Mouse (Mus musculus) MN1 (cell line): ENCODE measurements around the gene Rdx.

Source experiments
- DNase-seq: peaks from one replicate; pipeline ENCODE4 v3.0.0-alpha.2; 2016; ENCODE audit warnings: low spot score

Gene Rdx

DNA sequence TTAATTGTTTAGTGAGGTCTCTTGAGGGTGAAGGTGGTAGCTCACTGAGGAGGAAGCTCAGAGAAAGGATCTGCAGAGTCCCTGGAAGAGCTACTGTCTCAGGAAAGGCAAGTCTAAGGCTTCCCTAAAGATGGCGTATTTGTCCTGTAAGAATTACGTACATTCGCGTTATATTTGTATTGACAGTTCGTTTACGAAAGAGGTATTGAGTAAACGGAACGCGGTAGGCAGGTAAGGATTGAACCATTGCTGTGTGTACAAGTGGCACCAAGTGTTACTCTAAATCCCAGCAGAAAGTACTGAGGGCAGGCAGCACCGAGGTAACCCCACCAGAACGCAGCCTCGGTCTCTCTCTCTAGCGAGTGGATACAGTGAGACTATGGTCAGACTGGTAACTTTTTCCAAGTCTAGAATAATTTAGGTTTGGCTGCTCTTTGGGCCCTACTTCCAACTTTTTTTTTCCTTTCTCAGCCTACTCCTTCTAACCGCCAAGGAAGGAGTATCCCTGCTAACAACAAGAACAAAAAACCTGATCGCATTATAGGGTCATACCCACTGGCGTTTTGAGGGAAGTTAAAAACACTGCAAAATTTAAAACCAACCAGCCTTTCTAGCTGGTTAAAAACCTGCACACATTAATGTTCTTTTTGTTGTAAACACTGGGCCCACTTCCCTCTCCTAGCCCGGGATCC lies at the start of gene Rdx:
TSS of gene Rdx (plus strand) at position 45 of the 692 bp plus-strand sequence.
- DNase-seq, result peak; percentile 8

DNA sequence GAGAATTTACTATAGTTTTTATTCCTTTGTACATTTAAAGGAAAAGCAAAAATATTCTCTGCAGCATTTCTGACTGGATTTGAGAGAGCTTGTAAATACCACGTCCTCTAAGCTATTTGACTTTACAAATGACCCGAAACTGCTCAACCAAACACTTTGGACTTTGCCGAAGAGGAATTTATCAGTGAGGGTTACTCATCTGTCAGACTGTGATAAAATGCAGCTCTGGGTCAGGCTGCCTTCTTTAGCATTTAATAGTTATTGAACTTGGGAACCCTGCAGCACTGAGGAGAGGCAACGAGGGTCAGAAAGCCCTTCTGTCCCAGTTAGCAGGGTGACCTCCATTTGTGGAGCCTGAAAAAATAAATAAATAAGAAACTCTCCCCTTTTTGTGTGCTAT lies 43.5 kb upstream of the Rdx start:
- DNase-seq, result no peak

DNA sequence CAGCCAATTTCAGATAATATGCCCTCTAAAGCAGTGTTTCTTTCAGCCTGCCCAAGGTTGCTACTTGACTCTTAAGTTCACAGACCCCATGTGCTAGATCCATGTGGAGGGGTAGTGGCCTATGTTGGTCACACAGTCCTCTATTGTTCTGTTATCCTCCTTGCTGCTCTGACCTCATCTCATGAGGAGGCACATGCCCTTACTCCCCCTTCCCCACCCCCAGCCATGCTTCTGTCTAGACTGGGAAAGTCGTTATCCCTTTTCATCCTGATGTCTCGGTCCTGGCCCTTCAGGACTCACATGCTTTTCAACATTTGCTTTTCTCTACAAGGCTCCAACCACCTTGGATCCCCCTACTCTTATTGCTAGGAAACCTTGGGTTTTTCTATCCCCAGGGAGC lies 39.6 kb upstream of the Rdx start:
- no peak for DNase-seq

DNA sequence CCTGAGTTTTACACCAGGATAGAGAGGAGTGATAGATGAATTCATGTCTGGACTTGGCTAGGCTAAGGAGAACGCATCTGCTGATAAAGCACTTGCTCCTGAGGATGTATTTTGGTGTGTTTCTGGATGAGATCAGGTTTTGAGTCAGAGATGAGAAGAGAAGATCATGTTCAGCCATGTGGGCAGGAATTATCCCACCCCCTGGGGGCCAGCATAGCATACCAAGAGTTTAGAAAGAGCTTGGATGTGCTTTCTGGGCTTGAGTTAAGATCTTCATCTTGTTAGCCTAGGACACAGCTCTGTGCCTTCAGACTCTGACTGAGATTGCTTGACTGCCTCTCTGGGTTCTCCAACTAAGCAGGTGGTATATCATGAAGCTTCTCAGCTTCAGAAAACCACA lies 38.5 kb upstream of the Rdx start:
- DNase-seq, result no peak

DNA sequence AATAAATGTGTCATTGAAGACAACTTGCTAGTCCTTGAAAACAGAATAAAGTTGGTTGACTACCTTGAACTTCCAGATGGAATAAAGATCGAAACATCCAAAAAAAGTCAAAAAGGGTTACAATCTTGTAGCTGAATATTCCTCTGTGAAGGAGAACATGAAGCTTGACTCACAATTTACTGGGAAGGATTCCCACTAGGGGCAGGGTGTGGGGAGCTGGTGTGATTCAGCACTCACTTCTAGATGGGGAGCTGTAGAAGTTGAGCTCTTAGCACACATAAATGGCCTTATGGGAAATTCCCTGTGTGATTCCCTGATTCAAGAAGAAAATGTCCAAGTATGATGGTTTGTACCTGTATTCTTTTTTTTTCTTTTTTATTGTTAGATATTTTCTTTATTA lies 34.7 kb upstream of the Rdx start:
- DNase-seq, result no peak

DNA sequence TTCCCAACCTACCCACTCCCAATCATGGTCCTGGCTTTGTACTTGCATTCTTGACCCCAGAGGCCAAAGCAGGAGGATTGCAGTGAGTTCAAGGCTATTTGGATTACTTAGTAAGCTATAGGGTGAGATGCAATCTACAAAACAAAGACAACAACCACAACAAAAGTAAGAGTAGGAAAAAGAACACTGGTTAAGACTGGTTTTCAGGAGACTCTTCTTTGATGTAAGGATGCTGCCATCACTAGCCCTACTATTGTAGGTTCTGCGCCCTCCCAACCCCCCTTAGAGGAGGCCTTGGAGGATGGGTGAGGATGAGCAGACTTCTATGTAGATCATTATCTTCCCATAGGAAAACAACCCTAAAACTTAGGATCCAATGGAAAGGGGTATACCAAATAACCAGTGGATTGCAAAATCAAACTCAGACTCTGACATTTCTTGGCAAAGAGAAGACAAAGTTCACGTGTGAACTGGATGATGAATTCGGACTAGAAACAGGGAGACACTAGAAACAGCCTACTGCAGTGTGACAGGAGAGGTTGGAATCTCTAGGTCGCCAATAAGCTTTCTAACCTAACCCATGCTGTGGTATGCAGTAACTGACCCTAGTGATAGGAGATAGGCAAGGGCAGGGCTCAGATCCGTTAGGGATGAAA lies 34.1 kb upstream of the Rdx start:
- no peak for DNase-seq

DNA sequence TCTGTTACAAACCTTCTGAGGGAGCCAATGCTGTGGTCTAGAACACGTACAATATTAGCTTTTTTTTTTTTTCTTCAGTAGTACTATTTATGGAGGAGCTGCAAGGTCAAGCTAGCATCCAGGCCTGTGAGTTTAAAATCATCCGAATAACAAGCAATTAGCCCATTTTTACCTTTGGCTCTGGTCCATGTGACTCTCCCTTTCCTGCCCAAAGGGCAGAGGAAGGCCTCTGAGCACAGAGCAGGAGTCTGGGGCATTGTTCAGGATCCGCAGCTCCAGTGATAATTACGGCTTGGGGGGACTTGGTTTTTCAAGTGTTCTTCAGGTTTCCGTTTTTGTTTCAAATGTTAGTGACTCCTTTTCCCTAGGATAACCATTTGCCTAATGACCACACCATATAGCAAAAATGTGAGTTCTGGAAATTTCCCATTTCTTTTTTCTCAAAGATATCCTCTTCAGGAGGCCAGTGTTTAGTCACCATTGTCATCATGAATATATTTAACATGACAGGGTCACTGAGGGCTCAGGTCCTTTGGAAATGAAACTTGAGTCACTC lies 33.0 kb upstream of the Rdx start:
- no peak for DNase-seq

DNA sequence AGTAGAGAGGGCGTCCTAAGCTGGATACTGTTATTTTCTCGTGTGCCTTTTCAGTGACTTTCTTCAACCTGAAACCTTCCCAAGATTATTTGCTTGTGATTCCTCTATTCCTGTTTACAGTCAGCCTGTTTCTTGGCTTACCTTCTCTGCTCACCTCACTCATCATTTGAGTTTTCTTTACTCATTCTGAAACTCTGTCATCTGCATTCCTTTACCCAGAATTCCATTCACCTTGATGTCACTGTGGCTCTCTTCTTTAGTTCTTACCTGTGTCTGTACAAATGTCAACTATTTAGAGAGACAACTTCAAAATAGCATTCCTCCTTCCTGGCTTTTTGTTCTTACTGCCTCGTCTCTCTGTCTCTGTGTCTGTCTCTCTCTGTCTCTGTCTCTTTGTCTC lies 29.9 kb upstream of the Rdx start:
- DNase-seq, result no peak

DNA sequence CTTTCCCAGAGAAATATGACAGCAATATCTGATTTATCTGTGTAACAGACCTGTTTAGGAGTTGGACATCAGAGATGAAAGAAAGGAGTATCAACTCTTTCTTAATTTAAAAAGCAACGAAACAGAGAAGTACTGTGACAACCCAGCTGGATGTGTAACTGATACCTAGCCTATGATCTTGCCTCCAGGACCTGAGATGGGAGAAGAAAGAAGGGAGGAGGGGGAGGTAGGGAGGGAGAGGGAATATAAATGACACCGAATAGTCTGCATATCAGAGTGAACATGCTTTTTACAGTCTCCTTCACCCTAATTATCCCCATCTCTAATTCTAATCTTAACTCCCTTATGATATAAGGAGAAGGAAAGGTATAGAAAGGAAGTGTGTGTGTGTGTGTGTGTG lies 29.1 kb upstream of the Rdx start:
- DNase-seq, result no peak

DNA sequence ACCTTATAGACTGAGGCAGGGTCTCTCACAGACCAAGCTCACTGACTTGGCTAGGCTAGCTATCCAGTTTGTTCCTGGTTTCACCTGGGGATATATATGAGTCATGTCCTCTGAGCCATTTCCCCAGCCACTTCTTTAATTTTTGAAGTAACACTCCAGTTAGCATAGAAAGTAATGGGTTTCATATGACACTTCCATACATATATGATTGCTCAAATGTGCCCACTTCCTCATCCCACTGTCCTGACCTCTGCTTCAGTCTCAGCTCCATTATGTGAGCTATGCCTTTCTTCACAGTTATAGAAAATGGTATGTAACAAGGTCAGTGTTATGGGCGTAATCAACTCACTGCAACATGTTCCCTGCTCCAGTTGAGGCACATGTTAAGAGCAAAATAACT lies 28.5 kb upstream of the Rdx start:
- no peak for DNase-seq

DNA sequence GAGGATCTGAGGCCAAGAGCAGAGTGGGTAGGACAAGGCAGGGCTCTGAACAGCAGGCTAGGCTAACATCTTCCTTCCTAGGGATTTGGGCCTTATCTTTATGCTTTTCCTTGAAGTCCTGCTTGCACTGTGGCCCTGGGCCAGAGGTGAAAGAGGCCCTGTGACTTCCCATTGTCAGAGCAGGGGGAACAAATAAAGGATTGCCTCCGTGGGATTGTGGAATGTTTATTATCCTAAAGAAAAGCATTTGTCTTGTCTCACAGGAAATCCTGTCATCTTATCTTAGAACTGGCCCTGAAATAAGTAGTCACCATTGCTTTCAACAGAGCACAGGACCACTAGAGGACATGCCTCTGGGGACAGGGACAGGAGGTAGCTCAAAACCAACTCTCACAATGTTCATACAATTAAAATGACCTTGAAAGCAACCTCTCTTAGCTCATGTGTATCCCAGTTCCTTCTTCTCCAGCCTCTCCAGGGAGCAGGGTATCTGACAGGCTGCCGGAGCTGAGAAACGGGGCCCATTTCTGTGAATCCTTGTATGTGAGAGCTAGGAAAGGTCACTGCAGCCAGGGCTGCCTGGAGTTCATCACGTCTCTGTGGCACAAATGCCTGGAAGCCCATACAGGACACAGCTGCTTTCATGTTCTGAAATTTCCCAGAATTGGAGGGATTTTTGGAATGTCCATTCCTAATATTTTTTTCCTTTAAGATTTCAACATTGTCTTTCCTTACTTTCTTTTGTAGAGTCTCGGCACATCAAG lies 19.5 kb upstream of the Rdx start:
- peak; percentile 24 for DNase-seq

DNA sequence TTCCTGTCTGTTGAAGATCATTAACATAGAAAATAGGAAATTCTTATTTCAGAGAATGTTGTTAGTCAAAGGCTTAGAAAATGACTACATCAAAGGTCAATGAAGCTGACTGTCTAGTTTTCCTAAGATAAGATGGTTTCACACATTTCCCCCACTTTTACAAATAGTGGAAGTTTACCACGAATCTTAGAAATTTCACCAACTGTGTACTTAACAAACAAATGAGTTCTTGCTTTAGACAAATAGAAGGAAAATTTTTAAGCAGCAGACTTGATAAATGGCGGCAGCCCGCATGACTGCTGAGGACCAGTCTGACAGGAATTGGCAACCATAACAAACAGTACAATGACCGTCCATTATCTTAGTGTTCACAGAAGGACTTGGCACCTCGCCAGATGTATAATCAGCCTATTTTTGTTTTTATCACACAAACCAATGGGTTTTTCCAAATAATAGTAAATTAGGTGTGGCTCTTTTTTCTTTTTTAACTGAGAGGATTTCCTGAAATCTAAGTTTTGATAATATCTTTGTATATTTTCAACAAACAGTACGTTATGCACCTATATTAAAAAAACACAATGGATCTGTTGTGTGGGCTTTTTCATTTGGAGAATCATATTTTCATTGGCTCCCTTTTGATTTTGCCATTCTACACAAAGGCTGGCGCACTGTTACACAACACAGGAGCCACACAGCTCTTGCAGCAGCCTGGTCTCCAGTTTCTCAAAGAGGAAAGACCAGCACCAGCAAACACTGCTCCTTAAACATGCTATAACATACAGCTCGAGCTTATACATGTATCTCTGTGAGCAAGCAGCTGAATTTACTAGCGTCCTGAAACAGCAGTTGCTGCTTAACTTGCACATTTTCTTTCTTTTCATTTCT lies 18.2 kb upstream of the Rdx start:
- DNase-seq, result peak; percentile 46

DNA sequence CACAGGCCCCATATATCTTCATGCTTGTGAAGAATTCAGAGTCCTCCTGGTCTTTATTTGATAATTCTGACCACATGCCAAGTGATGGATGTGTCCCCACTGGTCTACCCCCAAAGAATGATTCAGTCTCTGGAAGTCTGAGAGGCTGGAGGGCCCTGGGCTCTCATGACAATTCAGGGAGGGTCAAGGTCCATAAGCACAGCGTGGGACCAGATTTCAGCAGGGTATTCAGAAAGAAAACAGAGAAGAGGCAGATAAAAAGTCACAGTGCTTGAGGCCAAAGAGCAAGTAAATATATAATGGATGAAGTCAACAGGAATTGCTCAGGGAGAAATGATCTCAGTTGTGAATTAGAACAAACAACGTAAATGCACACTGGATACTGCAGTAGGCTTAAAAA lies 15.5 kb upstream of the Rdx start:
- DNase-seq, result no peak

DNA sequence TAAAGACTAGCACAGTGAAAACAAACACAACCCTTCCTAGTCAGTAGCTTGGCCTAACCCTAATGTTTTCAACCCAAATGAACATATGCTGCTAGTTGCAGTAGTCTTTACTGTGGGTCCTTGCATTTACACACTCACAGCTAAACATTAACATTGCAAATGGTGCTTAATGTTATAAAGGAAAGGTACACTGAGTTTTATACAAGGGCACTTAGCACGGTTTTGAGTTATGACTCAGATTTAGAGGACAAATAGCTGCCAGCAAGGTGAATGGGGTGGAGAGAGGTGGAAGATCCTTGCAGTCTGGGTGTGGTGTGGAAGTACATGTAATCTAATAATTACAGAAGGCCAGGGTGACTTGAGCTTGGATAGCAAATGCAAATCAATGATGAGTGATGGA lies 9.5 kb upstream of the Rdx start:
- no peak for DNase-seq

DNA sequence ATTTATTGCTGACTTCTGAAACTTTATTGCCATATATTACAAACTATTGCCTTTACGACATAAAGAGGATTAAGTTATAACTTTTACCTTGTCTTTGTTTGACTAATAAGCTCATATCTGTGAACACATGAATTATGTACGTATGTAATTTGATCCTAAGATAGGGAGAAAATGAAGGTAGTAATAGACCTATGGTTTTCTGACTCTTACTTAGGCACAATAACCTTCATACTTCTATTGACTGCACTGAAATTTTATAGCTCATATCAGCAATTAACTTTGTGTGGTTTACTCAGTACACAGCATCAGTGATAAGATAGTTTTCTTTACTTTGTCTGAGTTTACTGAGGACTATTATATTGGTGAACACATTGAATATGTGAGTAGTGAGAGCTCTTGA lies 5.3 kb upstream of the Rdx start:
- no peak for DNase-seq

DNA sequence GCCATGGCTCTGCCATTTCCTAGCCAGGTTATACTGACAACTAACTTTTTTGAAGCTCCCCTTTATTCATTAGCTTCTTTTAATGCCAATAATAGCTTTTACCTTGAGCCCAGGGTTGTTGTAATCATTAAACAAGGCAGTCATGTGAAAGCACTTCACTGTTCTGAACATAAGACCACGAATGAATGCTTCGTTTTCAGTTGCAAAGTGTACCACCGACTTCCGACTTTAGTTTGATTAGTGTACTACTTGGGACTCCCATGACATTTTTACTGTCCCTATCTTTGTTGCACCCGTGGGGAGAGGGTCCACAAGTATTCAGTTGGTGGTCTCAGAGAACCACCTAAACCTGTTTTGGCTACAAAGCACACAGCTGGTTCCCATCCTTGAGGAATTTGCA lies 287 bp upstream of the Rdx start:
- DNase-seq, result no peak

DNA sequence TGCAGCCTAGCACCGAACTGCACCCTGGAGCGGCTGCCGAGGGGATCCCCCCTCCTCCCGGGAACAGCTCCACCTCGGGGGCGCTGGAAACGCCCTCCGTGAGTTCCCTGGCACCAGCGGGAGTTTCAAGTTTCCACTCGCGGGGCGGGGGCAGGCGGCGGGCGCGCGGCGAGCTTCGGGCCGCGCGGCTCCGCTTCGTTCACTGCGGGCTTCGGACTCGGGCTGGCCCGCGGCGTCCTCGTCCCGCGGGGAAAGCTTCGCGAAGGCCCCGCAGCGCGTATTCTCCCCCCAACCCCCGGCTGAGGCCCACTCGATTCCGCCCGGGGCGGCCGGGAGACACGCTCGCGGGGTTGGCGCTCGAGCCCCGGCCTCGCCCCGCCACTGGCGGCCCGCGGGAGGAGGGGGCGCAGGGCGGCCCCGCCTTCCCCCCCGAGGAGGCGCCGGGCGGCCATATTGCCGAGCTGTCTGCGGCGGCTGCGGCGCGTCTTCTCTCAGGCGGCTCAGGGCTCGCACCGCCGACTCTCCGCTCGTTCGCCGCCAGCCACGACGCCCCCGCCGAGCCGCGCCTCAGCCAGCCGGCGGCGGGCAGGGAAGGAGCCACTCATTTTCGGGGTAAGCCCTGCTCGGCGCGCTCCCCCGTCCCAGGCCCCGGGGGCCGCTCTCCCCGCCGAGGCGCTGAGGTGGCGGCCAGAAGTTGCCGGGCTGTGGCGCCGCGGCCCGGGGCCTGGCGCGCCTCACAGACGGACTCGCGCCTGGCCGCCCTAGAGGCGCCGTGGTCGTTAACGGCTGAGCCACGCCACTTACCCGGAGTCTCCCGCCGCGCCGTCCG lies 1.1 kb downstream of the Rdx start:
- DNase-seq, result peak; percentile 85

DNA sequence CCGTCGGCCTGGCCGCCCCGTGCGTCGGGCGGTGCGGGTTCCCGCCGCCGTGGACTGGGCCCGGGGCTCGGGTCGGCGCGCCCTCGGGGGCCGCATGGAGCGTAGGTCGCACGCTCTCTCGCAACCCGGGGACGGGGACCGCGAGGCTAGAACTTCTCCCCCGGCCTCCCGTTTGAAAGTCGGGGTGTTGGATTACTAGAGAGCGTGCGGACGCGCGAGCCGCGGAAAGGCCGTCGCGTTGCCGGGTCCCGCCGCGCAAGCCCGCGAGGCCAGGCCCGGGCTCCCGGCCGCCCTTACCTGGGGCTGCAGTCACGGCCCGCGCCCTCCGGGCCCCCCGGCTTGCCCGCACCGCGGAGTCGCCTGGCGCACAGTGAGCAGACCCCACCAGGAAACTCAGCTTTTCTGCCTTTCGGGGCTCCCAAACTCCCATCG lies 1.7 kb downstream of the Rdx start:
- no peak for DNase-seq

DNA sequence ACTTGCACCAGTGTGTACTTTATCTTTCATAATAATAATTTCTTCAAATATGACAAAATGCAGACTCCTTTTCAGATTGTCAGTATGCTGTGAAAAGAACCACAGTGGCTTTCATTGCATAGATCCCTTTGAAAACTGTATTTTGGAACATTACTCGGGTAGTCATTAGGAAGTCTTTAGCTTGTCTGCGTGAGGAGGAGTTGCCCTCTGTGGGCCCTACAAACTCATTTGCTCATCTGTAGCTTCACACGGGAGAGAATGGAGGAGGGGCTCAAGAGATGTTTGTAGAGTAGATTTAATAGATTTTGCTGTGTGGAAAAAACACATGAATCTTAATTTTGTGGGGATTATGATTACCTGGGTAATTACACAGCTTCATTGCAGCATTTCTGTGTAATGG lies 2.6 kb downstream of the Rdx start:
- DNase-seq, result peak; percentile 10

DNA sequence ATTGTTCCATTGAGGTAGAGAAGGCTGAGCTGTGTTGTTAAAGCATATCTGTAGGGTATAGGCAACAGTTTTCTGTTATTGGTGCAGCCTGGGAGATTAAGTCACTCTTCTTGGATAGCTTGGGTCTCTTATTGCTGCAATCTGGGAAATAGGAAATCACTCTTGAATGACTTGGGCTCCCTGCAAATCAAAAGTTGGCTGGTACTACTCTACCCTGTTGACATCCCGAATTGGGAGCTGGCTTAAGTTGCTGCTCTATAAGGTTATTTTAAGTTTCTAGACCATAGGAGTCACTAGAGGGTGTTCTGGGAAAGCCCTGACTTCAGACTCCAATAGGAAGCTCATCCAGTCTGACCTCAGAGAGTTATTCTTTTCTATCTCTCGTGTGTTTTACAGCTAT lies 3.4 kb downstream of the Rdx start:
- DNase-seq, result no peak

DNA sequence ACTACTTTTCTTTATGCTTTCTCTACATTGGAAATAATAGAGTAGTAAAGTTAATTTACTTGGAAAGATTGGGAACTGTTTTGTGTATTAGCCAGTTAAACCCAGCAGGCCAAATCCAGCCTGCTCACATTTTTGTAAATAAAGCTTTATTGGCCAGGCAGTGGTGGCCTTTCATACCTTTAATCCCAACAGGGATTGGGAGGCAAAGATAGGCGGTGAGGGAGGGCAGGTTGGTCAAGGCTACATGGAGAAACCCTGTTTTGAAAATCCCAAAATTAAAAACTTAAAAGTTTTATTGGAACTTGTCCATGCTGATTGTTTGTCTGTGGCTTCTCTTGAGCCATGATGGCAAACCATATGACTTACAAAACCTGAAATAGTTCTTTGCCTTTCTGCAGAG lies 5.2 kb downstream of the Rdx start:
- DNase-seq, result no peak
